Mouse (Mus musculus): ENCODE data around the gene Rrp9.

The Rrp9 gene

GRCm38 (mm10) chr9:106475663-106476001 lies at the start of gene Rrp9:
Gene Rrp9, plus strand, starts transcription at chr9:106475963.
- DNase-seq (ENCODE audit: low spot score), result no peak

- no peak for DNase-seq (ENCODE audit: low spot score)
These were observed 47.0 kb upstream of the Rrp9 start for GRCm38 (mm10) chr9:106428719-106429220.

GRCm38 (mm10) chr9:106429221-106430014 lies 46.3 kb upstream of the Rrp9 start, which contains the start of gene Rpl29:
Gene Rpl29, plus strand, starts transcription at chr9:106429454.
- DNase-seq (ENCODE audit: low spot score), result peak; percentile 89

- DNase-seq (ENCODE audit: low spot score), result no peak
These were observed 45.8 kb upstream of the Rrp9 start for GRCm38 (mm10) chr9:106430015-106430264.

- DNase-seq (ENCODE audit: low spot score), result no peak
These were observed 42.4 kb upstream of the Rrp9 start for GRCm38 (mm10) chr9:106433389-106433788.

GRCm38 (mm10) chr9:106436566-106436965 lies 39.2 kb upstream of the Rrp9 start:
- DNase-seq (ENCODE audit: low spot score), result no peak

- no peak for DNase-seq (ENCODE audit: low spot score)
These were observed 33.1 kb upstream of the Rrp9 start for GRCm38 (mm10) chr9:106442680-106443079.

- DNase-seq (ENCODE audit: low spot score), result no peak
These were observed 30.9 kb upstream of the Rrp9 start for GRCm38 (mm10) chr9:106444836-106445235.

- DNase-seq (ENCODE audit: low spot score), result peak; percentile 92
These were observed 28.4 kb upstream of the Rrp9 start, which contains the start of the genes Abhd14b and Abhd14a for GRCm38 (mm10) chr9:106447348-106447747. Gene Abhd14b, plus strand, starts transcription at chr9:106447459. Gene Abhd14a, minus strand, starts transcription at chr9:106447678.

- no peak for DNase-seq (ENCODE audit: low spot score)
These were observed 27.8 kb upstream of the Rrp9 start for GRCm38 (mm10) chr9:106447951-106448350.

GRCm38 (mm10) chr9:106448498-106449031 lies 27.2 kb upstream of the Rrp9 start:
- DNase-seq (ENCODE audit: low spot score), result peak; percentile 67

- no peak for DNase-seq (ENCODE audit: low spot score)
These were observed 25.8 kb upstream of the Rrp9 start for GRCm38 (mm10) chr9:106449947-106450346.

GRCm38 (mm10) chr9:106450661-106451060 lies 25.1 kb upstream of the Rrp9 start:
- DNase-seq (ENCODE audit: low spot score), result peak; percentile 60

GRCm38 (mm10) chr9:106451298-106451697 lies 24.5 kb upstream of the Rrp9 start:
- no peak for DNase-seq (ENCODE audit: low spot score)

GRCm38 (mm10) chr9:106451899-106452298 lies 23.9 kb upstream of the Rrp9 start:
- DNase-seq (ENCODE audit: low spot score), result no peak

GRCm38 (mm10) chr9:106452351-106452750 lies 23.4 kb upstream of the Rrp9 start:
- DNase-seq (ENCODE audit: low spot score), result no peak

- DNase-seq (ENCODE audit: low spot score), result no peak
These were observed 22.9 kb upstream of the Rrp9 start for GRCm38 (mm10) chr9:106452821-106453220.

- no peak for DNase-seq (ENCODE audit: low spot score)
These were observed 22.3 kb upstream of the Rrp9 start, which contains the start of gene Pcbp4 for GRCm38 (mm10) chr9:106453271-106454070. Gene Pcbp4, plus strand, starts transcription at chr9:106453291.

GRCm38 (mm10) chr9:106454071-106454761 lies 21.5 kb upstream of the Rrp9 start:
- DNase-seq (ENCODE audit: low spot score), result no peak

- DNase-seq (ENCODE audit: low spot score), result no peak
These were observed 20.7 kb upstream of the Rrp9 start for GRCm38 (mm10) chr9:106454888-106455681.

Measured in ovary, adult 18-20 months (tissue).